Mouse (Mus musculus) yolk sac, embryonic 10.5 days (tissue): ENCODE data around the gene Tbc1d20.
"Not testable (repeated sequence)": the region's sequence is repeated elsewhere in the genome, so short reads cannot be mapped to it uniquely, and the experiment has no call there.

Source experiments
- DNase-seq: peaks from one replicate; pipeline ENCODE4 v3.0.0-alpha.2; 2017; ENCODE audit warnings: low spot score

The Tbc1d20 gene

DNA sequence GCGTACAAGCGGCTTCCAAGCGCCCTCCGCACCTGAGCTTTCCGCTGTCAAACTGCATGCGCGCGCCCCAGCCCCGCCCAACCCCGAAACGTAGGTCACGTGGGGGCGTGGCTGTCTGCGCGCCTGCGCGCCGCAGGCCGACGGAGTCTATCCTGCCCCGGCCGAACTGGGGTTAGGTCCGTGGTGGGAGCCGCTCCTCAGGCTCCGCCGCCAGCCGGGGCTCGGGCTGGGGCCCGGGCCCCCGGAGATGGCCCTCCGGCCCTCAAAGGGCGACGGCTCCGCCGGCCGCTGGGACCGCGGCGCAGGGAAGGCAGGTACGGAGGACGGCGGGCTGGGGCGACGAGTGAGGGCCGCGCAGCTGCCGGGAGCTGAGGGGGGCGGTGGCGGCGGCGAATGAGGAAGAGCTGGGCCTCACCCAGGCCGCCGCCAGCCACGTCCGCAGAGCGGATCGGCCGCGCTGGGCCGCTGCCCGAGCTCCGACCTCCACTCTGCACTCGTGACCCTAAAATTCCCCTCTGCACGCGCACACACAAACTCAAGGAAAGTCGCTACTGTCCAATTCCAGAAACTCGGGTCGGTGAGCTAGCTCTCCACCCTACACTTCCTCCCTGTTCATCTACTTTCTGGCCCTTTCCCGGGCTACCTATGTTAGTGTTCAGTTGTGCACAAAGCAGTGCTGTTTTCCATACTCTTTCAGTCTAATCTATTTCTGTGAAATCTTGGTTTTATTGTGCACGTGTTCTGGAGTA is at the start of gene Tbc1d20:
Gene Tbc1d20, plus strand, starts transcription at position 102 of the 749 bp plus-strand sequence.
- DNase-seq: peak; percentile 91

DNA sequence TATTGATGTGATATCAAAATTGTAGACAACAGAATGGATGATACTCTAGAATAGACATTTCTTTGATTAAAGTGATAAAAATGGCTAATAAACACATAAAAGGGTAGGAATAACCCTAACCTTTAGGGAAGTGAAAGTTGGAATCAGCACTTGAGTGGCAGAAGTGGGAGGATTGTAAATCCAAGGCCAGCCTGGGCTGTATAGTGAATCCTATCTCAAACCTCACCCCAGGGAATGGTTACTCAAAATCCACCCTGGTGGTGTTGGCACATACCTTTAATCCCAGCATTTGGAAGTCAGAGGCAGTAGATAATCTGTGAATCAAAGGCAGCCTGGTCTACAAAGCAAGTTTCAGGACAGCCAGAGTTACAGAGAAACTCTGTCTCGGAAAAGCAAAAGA is 46.4 kb upstream of the Tbc1d20 start:
- no peak for DNase-seq

DNA sequence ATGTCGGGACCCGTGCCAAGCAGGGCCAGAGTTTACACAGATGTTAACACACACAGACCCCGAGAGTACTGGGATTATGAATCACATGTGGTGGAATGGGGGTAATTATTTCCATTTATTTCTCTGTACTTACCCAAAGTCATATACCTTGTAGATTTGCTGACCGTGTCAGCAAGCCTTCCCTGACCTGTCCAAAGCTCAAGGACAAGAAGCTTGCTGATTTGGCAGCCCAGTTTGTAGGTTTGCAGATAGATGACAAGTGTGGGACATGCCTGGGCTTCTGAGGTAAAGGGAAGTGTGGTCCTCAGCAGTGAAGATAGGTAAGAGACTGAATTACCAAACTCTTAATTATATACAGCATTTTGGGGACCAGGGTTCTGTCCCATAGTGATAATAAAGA is 43.1 kb upstream of the Tbc1d20 start:
- no peak for DNase-seq

DNA sequence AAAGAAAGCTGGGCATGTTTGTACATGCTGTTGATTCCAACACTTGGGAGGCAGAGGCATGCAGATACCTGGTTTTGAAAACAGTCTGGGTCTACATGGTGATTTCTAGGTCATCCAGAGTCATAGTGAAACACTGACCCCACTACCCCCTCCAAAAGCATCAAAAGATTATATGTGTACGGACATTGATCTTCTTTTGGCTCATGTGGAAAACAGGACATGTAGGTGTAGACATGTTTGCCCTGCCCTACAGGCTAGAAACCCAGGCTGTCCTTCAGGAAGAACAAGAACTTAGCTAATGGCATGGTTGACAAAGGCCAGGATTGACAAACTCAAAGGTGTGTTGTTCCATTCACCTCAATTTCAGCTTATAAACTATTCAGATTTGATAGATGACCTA is 33.9 kb upstream of the Tbc1d20 start:
- no peak for DNase-seq

DNA sequence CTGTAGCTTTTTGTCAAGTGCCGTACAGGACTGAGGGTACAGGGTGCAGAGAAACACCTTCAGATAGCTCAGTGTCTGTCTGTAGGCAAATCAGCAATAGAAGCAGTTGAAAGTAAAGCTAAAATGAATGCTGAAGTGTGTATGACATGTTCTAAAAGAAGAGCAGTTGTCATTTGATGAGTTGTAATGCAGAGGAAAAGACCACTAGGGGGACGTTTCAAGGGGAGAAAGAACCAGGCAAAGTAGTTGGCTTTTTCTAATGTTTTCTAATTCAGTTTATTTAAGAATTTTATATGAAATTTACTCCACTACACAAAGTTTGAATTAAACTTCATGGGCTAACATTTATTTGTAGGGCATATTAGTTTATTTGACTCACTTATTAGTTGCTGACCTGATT is 20.0 kb upstream of the Tbc1d20 start:
- DNase-seq: no peak

DNA sequence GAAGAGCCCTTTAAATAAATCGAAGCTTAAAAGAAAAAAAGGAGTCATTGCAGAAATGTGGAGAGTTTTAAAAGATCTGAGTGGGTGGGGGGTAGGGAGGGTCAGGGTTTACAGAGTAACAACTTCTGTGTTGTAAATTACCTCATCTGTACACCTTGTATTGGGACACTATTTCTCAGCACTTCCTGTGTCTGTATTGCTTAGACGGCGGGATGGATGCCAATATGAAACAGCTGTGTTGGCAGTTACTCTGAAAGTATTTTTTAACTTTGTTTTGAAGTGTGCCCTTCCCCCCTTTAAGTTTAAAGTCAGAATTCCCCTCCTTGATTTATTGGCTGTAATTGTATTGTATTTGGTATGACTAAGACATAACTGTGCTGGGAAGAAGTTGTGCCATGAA is 12.2 kb upstream of the Tbc1d20 start:
- DNase-seq: no peak

DNA sequence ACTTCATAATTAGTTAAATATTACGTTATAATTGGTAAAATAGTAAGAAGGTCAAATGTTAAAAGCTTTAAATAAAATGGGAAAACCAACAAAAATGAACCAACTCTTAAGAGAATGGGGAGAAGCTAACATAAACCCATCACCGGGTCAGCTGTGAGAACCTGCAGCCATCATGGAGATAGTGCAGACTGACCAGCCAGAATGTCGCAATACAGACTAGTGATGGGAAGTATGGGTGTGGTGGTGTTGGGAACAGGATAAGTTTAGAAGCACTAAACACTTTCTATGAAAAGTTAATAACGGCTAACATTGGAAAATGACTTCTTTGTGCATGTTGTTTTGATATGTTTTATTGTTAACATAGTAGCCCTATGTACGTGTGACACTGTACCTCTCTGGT is 6.1 kb upstream of the Tbc1d20 start:
- no peak for DNase-seq

DNA sequence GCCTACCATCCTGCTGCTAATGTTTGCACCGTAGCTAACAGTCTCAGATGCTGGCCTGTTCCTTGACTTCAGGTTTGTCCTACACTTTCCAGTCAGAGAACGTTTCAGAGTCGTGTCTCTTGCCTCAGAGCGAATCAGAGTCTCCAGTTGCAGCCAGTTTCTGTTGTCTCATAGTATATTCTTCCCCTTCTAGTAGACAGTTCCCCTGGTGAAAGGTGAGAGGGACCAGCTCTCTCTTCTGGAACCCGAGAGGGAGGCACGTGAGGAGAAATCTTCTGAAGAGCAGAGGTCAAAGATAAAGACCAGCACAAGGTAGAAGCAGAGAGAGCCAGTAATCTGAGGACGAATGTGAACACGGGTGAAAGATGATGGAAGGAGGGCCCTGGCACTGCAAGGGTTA is 5.6 kb upstream of the Tbc1d20 start:
- peak; percentile 66 for DNase-seq

DNA sequence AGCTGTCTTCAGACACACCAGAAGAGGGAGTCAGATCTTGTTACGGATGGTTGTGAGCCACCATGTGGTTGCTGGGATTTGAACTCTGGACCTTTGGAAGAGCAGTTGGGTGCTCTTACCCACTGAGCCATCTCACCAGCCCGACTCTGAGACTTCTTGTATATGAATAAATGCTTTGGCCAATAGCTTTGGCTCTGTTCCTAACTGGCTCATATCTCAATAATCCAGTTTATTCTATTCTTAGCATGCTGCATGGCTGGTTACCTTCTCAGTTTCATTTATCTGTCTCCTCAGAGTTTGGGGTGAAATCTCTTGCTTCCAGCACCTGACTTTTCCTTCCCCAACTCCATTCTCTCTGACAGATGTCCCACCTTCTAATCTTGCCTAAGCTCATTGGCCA is 4.0 kb upstream of the Tbc1d20 start:
- DNase-seq: not testable (repeated sequence)

DNA sequence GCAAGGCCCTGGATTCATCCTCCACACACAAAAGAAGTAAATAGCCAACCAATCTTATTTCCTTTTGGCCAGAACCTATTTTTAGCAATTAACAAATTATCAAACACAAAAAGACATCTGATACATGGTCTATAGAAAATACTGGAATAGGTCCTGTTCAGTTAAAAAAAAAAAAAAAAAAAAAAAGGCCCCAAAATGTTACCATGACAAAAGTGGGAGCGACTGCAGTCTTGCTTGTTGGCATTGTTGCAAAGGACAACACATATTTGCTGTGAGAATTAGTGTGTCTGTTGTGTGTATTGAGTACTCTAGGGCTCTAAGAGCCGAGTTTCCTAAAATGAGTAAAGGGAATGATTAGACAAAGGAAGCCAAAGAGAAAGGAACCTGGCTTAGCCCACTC is 1.2 kb upstream of the Tbc1d20 start:
- DNase-seq: no peak

DNA sequence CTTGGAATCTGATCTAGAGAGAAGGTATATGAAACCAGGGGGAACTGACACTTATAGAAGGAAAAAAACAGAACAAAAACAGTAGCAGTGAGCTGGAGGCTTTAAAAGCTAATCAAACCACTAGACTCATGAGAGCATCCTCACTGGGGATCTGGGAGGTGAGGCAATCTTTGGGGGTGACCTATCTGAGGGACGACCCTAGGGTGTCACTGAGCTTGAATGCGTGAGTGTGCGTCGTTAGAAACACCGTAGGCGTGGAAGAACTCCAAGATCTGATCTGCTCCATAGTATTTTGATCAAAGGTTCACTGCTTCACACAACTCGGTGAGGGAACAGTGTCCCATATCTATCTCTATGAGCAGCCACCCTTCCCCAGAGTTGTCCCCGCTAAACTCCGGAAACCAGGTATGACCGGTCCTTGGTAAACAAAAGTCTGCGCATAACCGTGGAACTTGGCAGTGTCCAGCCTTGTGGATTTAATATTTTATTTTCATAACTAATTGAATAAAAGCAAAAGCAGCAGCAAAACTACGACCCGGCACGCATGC is 375 bp upstream of the Tbc1d20 start:
- DNase-seq: no peak

DNA sequence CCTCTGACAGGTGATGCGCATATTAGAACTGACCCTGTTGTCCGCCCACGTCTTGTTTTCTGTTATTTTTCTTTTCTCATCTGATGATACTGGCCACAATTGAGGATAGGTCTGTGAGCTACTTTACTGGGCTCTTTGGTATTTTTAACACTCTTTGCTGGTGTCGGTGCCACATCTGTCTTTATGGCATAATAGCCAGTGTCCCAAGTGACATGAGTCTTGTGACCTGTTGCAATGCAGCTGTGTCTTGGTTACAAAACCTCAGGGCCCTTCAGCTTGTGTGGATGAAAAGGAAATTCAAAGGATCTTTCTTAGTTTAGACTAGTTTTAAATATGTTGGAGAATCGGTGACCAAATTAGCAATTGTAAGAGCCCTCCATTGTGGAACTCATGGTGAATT is 913 bp downstream of the Tbc1d20 start:
- DNase-seq: no peak

DNA sequence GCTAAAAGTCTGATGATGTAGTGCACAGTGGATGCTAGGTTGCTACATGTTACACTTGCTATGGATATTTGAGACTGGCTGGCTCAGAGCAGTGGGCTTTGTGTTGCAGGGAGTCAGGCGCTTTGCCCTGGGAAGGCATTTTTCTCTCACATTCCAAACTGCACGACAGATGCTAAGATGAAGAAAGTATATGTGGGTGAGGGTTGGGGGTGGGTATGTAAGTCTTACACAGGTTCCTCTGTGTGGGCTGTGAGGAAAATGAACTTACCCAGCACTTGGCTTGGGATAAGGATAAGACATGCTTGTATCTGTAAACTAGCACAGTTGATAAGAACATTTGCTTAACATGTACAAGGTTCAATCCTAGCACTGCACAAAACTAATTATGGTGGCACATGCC is 9.2 kb downstream of the Tbc1d20 start:
- DNase-seq: no peak

DNA sequence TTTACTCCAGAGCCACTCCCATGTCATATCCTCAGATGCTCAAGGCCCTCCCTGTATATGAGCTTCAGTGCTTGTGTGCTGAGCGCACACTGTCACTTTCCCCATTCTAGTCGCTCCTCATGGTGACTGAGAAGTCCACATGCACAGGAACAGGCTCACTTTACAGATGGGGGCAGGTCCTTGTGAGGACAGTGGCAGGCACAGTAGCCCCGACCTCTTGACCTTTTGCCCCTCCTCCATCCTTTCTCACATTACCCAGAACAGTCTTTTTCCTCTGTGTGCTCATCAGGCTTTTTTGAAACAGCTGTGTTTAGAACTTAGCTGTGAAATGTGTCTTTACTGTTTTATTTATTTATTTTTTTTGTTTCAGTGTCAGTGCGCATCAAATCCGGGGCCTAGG is 10.2 kb downstream of the Tbc1d20 start:
- peak; percentile 58 for DNase-seq

DNA sequence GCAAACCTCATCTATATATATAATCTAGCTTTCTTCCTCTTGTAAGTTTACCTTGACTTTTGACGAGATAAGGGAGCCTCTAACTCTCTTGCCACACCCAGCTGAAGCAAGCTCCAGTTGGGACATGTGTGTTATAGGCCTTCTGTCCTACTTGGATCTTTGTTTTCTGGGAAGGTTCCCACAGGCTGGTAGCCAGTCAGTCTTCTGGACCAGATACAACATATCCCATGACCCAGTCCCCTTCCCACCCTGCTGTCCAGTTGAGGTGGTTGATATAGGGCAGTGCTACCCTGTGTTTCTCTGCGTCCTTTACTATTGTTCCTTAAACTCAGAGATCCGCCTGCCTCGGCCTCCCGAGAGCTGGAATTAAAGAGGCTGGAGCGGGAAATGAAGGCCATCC is 11.9 kb downstream of the Tbc1d20 start:
- DNase-seq: no peak

DNA sequence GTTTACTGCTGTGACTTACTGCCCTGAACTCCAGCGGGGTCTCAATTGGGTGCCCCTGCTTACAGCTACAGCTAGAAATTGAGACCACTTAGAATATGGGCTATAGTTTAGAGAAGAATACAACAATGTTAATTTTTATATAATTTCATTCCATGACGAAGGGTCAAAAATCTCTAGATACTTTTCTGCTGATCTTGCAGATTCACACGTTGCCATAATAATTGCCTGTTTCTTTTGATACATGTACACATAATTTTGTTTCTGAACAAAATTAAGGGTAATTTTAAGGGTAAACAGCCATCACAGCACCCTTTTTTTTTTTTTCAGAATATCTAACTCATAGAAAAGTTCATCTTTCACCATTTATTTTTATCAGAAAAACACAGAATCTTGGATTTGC is 13.6 kb downstream of the Tbc1d20 start:
- DNase-seq: no peak

DNA sequence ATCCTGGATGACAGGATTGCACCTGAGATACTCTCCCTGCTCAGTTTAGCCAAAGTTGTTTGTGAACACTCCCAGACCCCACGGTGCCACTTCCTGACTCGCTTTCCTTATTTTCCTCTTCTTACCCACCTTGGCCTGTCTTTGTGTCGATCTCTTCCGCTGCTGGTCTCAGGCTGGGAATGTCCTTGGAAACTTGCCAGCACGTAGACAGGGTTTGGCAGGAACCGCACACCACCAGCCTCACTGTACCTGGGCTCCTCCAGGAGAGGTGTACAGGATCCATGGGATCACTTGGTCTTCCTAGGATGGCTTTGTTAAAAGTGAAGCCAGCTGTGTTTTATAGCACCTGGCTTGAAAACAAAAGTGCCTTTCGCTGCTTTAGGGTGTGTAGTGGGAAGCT is 19.4 kb downstream of the Tbc1d20 start:
- DNase-seq: no peak

DNA sequence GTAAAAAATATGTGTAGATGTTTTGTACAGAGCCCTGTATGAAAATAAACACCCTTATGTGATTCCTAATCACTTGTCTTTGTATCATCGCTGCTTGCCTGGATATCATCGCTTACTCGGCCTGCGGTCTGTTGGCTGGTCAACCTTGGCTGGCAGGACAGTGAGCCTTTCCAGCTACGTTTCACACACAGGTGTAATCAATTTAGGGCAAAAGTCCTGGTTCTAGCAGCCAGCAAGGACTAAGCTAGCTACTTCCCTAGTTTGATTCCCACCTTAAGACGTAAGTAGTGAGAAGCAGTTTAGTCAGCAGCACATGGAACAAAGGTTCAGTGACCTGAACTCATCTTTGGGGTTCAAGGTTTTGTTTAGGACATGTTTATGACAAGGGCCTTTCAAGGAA is 20.3 kb downstream of the Tbc1d20 start:
- no peak for DNase-seq

DNA sequence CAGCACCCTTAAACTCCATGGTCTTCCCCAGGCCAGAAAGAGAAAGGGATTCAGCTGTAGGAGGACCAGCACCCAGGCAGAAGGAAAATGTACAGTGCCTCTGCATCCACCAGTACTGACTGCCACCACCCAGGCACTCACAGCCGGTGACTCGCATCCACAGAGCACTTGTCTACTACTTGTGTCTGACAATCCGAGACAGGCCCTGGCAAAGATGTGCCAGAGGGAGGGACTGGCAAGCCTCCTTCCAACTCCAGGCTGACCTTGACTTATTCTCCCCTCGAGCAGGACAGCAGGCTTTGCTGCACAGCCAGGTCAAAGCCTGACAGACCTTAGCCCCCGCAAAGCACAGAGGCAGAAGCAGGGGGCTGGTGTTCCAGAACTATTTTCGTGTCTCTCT is 23.4 kb downstream of the Tbc1d20 start:
- DNase-seq: no peak

DNA sequence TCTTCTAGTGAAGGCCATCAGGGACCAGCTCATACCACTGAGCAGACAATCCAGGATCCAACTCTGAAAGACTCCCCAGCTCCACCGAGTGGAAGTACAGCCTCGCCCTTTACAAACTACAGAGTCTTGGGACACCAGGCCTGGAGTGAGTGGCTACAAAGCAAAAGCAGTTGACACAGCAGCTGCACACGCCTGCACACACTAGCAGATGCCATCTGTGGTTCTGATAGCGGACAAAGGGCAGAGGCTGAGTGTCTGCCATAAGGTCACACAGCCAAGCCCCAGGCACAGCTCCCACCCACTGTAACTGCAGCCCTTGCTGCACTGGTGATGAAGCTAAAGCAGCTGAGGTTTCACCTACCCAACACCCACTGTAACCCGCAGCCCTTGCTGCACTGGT is 27.9 kb downstream of the Tbc1d20 start:
- DNase-seq: no peak

DNA sequence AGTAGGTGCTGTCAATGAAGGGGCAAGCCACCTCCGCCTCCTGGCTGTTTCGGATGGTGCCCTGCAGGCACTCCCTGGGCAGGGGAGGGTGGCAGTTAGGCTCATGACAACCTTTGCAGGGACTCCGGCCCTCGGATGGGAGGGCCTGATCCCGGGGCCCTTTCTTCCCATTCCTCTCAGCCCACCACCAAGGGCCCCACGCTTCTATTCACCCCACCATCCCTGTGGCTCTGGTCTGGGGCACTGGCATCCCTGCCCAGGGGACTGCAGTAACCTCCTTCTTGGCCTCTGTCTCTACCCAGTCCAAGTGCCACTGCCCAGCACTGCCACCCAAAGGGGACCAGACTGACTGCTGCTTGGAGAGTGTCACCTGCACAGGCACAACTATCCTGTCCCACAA is 28.6 kb downstream of the Tbc1d20 start:
- DNase-seq: no peak

DNA sequence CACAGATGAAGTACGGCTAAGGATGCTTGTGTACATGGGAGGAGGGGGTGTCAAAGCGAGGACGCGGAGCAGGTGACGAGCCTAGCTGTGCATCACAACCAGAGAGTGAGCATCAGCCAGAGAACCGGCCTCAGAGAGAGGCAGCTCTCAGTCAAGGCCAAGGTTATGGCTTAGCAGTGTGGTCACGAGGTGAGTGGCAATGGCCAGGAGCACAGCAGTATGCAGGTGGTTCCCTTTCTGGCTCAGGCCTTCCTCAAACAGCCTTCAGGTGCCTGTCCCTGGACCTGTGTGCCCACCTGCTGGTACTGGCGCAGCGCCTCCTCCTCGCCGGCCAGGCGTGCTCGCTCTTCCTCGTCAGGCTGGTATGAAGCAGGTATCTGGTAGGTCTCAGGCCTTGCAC is 30.3 kb downstream of the Tbc1d20 start:
- DNase-seq: no peak

DNA sequence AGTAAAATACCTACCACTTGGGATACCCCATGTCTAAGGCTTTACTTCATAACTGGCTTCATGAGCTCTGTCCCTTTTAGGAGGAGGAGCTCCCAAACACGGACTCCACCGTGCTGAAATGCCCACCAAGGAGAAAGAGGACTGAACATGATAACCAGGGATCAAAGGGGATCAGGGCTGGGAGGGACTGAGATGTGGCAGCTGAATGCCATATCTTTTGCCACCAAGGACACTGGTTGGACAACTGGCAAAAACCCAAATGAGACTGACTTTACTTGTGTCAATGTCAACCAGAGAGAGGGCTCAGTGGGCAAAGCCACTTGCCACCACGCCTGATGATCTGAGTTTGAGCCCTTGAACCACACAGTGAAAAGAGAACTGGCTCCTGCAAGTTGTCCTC is 31.2 kb downstream of the Tbc1d20 start:
- no peak for DNase-seq

DNA sequence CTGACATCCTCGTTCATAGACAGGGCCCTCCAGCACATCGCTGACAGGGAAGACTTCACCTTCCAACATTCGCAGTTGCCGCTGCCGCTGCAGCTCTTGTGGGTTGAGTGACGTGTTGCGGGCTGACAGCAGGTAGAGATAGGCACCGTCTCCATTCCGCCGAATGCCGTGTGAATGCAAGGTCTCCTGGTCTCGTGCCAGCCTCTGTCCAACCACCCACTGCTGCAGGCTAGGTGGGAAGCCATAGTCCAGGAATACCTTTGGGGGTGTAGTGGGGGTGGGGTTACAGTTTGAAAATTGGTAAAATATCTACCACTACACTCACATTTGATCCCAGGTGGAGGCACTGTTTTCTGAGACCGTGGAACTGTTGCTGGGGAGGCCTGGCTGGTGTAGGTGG is 32.5 kb downstream of the Tbc1d20 start:
- DNase-seq: no peak
